Mouse (Mus musculus) T-helper 2 cell (primary cell): ENCODE measurements at regions not wholly inside any gene's neighbourhood (a gene's known extent, or its start where the extent isn't known, plus 50 kb on each side); places are given as distances from the start of the nearest gene placed in this dataset.

ENCODE experiments used
- in situ Hi-C: fragments of 300-600 bp; cut with MboI, MseI; formaldehyde crosslinking; loops from one replicate; pipeline ENCODE4 v1.15.1; 2025; ENCODE audit warnings: high pct_unique_total_duplicates

DNA sequence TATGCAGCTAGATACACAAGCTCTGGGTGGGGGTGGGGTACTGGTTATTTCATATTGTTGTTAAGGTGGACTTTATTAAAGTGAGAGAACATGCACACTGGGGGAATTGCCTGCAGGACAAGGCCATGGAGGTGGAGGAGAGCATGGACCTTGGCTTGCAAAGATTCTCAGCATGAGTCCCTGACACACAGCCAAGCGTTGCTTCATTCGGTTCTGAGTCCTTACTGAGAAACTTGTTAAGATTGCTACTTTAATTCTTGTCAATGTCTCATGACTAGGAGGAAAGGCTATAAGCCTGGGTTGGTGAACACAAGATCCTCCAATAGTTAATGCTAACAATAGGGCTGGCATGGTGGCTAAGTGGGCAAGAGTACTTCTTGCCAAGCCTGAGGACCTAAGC is 300.3 kb upstream of the Clnk start:
- in situ Hi-C loops = no loop called here

DNA sequence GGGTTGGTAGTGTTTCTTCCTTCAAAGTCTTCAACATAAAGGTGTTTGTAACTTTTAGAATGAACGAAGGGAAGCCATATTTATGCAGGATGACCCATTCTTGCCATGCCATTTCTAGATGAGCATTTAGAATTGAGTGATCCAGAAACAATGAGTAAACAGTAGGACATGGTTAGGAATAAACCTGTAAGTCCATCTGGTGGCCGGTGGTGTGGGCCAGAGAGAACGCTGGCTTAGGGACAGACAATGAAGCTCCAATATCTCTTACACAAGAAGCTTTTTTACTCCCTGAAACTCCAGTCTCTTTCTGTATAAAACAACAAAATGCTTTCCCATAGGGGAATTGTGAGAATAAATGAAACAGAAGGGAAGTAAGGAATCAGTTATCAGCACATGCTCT is 296.9 kb upstream of the Clnk start:
- in situ Hi-C loops = no loop called here

DNA sequence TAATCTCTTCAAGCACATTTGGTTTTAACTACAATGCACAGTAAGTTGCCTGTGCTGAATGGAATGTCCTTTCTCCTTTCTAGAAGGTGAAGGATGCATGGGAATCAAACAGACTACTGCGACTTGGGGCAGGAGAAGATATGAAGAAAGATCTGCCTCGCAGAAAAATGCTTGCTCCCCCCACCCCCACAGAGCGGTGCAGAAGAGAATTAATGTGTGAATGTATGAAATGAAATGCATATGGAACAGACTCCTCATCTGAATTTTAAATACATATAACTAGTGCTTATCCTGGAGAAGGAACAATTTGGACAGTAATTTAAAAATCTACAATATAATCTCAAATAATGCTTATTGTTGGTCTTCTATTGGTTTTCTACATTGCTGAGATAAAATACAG is 283.0 kb upstream of the Clnk start:
- in situ Hi-C loops = no loop called here

DNA sequence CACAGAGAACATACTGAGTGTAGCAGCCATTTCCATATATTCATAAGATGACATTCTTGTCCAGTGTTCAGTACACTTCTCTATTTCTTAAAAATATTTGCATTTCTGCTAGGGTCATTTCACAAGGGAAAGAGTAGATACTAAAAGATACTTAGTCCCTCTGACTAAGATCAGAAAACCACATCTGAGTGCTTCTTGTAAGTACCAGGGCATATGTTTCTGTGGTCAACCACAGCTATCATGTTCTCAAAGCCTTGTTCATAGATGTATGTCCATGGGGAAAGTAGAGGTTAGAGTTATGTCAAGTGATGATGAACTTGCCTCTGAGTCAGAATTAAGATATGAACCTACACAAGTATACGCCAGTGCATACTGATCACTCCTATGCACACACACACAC is 279.2 kb upstream of the Clnk start:
- in situ Hi-C loops = no loop called here

DNA sequence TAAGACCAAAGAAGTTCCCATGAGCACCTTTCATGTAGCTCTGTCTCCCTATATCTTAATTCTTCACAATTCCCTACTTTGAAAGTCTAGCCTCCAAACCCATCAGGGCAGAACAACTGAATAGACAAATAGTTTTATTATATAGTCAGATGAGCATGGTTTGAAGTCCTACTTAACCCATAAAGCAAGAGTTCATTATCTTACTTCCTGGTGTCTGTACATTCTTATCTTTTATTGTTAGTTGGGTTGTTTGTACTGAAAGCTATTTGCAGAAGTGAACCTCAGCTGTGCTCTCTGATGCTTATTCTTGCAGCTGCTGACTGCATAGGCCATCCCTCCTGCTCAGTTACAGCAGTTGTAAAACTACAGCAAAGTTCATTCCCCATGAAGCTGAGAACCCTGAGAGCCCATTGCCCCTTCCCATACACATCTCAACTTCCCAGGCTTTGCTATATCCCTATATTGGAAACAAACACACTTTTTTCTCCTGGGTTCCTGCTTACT is 276.7 kb upstream of the Clnk start:
- in situ Hi-C loops = no loop called here

DNA sequence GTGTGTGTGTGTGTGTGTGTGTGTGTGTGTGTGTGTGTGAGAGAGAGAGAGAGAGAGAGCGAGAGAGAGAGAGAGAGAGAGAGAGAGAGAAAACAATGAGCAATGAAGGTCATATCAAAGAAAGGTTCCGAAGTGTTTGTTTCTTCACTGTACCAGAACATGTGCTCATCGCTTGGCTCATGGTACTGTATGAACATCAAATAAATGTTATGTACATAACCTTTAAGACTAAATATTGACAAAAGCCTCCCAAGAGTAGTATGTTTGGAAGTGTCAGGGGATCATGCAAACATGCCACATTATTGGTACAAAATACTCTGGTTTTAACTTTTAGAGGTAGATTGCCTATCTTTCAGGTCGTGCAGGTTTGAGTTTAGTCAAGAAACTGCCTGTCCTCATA is 275.3 kb upstream of the Clnk start:
- in situ Hi-C loops = no loop called here

DNA sequence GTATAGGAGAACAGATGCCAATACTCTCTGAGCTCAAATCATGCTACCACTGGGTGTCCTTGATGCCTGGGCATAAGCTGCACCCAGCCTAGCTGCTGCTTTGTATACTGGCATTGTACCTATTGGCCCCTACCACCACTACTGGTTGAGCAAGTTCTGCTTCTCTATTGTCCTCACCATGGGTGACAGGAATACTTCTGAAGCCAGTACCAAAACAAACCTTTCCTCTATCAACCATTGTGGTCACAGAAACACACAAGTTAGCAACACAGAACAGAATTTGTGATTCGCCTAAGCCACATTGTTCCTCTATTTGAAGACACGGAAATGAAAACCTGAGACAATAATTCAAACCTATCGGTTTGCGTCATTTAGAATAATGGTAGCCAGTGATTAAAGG is 274.3 kb upstream of the Clnk start:
- in situ Hi-C loops = no loop called here

DNA sequence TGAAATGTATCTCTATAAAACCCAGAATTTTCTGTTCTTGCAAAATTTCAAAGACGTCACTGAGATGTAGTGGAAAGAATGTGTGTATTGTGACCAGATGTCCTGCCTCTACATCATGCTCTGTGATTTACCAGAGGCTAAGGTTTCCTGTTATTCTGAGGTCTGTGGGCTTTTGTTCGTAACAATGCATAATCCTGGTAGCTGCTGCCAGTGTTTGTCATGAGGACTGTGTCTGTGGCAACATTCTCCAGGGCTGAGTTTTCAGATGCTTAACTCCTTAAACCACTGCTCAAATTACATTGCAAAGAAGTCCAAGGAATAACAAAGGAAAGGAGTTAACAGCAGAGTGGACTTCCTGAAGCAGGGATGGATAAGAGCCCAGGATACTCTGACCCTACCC is 269.0 kb upstream of the Clnk start:
- in situ Hi-C loops = no loop called here

DNA sequence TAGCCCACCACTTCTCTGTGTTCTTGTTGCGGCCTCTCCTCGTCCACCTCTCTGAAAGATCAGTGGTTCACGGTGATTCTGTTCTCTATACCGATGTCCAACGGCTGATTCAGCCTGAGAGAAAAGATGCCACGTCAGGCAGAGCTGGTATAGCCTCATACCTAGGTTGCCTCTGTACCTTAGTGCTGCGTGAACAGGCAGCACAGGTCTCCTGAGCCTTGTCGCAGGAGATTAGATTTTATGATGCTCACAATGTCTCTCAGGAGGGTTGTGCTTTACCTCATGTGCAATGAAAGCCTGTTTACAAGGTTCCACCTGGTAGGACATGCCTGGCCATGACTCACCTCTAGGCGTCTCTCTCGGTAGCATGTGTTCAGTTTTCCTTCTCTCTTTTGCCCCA is 267.6 kb upstream of the Clnk start:
- in situ Hi-C loops = no loop called here

DNA sequence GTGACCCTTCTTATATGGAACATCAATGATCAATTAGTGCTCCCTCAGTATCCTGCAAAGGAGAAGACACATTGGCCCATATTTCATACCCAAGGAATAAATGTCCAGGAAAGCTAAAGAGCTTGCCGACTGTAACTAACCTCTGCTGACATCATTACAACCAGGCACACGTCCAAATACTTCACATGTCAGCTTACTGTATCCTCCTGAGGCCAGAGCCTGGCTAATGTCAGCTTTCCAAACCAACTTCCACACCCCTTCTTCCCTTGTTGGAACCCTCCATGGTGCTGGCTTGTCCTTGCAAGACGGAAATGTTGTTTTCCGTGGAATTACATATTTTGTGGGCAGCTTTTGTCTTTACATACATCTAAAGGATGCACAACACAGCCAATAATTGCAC is 267.0 kb upstream of the Clnk start:
- in situ Hi-C loops = no loop called here

DNA sequence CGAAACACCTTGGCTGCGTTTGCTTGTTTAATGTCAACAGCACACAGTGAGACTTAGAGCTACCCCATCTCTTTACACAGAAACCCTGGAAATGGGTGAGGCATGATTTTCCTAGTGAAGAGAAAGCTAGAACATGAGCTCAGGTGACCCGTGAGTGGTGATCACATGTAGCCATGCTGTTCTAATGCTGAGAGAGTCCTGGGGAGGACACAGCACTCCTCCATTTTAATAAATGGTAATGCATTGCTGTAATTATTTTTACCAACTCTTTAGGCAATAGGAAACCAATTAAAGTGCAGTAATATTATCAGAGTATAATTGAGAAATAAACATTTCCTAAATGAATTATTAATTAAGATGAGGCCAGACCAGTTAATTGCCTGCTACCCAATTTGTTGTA is 261.8 kb upstream of the Clnk start:
- in situ Hi-C loops = no loop called here

DNA sequence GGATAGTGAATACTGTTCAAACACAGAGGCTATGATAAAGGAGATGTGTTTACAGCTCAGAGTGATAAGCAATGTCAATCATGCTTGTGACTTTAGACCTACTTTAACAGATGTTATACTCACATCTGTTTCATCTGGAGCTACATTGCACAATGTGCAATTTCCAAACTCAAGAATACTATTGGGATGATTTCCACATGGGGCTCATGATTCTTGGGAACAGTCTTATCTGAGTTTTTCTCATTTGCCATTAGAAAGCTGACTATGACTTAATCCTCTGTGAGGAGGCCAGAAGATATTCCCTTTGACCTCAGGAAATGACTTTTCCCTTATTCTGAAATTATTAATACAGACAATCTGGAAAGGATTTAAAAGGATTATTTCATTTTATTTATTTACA is 252.3 kb upstream of the Clnk start:
- in situ Hi-C loops = no loop called here

DNA sequence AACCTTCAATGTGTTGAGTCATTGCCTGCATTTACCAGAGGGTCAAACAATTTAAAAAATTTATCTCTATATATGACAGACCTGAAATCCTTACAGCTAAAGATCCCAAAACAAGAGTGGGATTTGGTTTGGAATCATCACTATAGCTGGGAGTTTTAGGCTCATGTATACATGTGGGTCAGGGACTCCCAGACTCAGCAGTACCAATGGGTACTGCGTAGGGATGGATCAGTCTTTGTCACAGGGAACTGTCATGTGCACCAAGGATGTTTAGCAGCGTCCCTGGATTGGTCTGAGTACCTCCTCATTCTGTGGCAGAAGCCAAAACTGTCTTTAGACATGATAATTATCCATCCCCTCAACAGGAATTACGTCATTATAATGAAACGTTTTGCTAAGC is 250.2 kb upstream of the Clnk start:
- in situ Hi-C loops = no loop called here

DNA sequence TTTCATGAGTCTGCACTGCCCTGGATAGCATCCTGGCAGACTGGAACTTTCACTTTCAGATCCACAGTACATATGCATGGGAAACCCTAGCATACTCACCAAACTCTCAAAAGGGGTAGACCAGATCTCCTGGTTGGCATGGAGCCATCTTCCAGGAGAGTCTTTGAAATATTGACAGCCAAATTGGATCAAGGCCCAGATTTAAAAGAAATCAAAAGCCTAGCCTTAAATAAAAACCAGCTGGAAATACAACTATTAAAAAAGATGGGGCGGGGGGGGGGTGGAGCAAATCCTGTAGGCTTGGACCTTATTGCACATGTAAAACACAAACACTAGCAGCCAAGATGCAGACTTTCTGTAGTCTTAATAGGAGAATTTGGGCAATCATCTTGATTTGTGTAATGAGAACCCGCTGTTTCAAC is 249.7 kb upstream of the Clnk start:
- in situ Hi-C loops = no loop called here

DNA sequence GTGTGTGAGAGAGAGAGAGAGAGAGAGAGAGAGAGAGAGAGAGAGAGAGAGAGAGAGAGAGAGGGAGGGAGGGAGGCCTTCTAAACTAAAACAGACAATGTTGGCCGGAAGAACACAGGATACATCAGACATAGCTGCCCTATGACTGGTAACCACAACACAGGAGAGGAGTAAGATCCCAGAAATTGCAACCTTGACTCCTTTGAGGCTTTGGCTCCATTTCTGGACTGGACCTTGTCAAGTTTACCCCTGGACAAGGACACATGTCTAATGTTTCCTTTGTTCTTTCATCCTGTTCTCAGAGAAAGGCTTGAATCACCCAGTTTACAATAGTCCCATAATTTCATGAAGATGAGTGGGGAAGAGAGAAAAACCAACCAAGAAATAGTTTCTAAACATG is 233.7 kb upstream of the Clnk start:
- in situ Hi-C loops = no loop called here

DNA sequence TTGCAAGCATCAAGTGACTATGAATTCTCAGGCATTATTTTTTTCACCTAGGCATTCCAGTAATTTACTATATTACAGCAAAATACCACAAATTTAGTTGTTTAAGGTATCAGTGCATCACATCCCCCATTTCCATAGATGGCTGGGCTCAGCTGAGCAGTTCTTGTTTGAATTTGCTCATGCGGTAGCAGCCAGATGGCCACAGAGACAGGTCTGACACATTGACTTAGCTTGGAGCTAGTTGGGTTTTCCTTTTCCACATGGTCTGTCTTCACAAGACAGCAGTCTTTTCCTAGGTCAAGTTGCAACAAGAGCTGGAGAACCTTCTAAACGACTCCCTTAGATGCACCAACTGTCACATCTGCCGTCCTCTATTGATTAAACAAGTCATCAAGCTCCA is 232.9 kb upstream of the Clnk start:
- in situ Hi-C loops = no loop called here

DNA sequence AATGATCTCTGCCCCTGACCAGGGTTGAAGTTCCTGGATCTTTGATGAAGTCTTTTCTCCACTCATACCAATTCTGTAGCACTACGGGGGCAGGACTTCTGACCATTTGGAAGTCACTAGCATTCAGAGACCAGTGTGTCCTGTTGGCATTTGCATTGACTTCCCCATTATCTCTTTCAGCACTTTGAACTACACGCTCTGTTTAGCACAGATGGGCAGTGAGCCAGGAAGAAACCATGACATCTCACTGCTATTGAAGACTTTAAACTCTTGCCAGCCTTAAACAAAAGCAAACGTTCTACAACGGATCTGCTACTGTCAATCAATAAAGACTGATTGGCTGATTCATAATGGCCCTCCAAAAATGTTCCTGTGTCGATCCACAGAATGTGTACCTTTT is 222.5 kb upstream of the Clnk start:
- in situ Hi-C loops = no loop called here

DNA sequence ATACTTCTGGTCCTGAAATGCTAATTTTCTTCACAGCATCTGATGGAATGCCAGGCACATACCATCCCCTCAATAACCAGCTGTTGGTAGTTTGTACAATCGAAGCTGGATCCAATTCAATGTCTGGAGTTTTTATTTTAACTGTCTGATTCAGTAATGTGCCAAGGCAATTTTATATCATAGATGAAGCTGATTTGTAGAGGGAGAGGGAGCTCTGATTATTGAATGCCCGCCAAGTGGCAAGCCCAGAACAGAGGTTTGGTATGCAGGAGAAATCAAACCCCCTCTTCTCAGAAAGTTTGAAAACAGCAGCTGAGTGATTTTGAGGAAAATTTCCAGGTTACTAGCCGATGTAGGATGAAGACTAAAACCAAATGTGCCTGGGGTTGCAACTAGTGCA is 218.3 kb upstream of the Clnk start:
- in situ Hi-C loops = no loop called here

DNA sequence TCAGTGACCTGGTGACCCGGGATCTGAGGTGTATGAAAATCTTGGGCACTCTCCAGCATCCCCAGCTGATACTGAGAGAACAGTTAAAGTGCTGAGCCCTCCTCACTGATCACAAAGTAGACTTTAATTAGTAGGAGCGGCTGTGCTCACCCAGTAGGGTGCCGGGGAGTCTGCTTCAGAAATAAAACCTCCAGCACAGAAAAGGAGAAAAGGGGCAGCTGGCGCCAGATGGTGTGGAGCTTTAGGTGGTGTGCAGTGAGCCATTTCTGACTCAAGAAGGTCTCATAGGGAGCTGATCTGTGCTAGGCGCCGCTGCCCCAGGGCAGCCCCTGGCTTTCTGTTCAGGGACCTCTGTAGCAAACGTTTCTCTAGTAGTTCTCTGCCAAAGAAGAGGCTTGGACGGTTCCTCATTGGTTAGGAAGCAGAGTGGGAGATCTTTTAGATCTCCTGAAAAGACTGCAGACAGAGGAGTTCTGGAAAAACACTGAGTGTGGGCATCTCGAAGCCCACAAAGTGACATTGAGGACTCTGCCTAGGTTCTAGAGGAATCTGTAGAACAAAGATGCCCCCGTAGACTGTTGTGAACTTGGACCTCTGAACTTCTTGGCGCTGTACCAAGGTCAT is 200.1 kb upstream of the Clnk start:
- in situ Hi-C loops = no loop called here

DNA sequence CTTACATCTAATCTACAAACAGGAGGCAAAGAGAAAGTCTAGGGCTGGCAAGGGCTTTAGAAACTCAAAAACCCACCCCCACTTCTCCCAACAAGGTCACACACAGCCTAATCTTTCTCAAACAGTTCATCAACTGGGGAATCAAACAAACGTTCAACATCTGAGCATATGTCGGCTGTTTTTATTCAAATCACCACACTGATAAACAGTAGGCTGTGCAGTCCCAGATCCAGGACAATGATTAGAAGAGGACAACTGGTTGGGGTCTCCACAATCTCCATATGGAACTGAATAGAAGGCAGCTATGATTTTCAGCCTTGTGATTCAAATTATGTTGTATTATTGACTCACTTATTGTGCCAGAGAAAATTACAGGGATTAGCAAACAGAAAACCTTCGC is 193.1 kb upstream of the Clnk start:
- in situ Hi-C loops = no loop called here

DNA sequence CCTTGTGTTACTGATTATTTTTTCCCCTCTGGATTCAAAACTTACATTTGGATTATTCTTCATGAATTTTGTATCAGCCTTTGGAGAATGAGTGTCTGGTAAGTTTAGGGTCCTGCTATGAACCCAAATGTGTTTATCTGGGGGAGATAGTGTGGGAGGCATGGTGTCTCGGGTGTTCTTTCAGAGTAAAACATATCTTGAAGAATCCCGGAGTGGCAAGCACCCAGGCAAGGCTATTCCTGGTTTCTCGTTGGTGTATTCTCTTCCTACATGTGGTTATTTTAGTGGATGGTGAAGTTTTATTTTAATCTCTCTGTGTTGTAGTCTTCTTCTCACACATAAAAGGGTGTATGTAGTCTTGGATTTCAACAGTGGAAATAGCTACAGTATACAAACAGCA is 186.4 kb upstream of the Clnk start:
- in situ Hi-C loops = no loop called here

DNA sequence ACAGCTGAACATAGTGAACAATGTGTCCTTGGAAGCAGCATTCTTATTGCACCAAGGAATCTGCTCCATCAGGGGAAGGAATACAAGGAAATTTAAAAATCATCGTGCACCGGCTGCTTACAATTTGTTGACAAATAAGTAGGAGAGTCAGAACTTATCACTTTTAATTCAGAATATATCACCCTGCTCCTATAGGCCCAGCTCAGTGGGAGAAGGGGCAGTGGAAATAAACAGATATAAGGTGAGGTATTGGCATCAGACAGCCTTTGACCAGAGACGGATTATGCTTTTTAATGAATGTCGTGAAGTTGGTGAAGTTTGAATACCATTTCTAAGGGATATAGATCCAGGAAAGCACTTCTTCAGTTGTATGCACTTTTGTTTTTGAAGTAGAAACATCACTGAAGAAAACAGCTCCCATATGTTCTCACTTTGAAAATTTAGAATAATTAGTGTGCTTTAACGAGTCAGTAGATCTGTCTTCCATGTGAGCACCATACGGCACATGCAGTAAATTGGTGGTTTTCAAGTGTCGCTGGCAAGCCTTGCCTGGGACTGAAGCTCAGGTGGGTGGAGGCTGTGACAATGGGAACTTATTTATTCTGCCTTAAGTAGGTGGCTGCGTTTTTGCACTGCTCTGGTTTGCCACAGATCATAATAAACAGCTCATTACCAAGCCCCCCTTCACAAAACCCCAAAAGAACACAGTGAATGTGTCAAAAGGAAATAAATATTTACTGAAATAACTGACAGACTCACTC is 176.1 kb upstream of the Clnk start:
- in situ Hi-C loops = no loop called here

DNA sequence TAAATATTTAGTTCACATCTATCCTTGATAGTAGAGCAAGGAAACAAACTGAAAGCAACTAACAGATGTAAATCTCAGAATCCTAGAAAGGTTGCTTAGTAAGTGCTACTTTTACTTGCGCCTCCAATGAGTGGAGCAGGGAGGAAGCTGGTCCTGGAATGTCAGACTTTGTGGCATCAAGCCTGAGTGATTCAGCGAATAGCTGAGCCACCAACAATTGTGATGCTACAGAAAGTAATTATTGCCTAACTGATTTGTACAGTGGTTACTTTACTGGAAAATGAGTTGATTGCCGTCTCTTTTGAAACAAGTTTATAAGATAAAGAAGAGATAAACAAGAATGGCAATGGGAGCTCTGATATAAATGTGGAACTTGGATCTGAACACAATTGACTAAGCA is 173.9 kb upstream of the Clnk start:
- in situ Hi-C loops = no loop called here

DNA sequence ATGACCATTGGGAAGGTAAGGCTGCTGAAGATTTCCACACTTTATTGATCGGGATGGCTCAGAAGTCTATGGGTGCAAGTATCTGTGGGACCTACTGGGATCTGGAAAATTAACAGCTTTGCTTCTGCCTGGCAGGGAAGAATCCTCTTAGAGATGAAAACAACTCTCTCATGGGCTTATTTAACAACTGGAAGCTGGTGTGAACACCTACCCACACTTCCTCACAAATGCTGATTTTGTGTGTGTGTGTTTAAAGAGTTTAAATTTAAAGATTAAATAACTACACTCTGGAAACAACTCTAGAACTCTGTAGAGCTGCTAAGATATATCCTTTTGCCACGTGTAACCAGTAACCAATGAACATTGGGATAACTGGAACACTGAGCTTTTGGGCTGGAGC is 172.5 kb upstream of the Clnk start:
- in situ Hi-C loops = no loop called here
